Mouse (Mus musculus): ENCODE measurements around the gene Lce1m.

DNA sequence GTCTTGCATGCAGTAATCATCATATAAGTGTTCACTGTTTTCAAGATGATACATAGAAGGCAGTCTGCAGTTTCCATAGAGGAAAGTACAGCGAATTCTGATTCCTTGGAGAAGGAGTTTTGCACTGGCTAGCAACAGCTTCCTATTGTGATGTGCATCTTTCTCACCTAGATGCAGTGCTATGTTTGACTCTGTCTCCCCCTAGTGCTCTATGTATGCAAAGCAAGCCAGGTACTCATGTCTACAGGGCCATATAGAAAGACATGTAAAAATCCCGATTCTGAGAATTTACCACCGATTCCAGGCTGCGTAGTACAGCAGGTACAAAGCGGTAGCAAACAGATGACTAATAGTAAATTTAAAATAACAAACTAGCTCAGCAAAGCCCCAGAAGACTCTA lies 12.6 kb upstream of the Lce1m start:
- 0 out of 2 replicates have a peak, but pooled peaks have one; percentile 27 for TF ChIP-seq CTCF (IDR thresholded peaks at IDR 0.05; ENCODE audit: low read depth, low read length)
- no peak for TF ChIP-seq POLR2A (IDR thresholded peaks at IDR 0.05; ENCODE audit: extremely low read depth, insufficient read depth, low read length)

Measured in liver, adult 2 months (tissue).